Mouse (Mus musculus): ENCODE measurements around the gene 2700097O09Rik. TPM values are rescaled to one million over a fixed set of nuclear protein-coding genes. Genes with fewer than 3 reads are reported as not detected.

Gene 2700097O09Rik
- total and polyA plus RNA-seq, 3 experiments, result 14.6 to 18.3 TPM; not detected in 1

DNA sequence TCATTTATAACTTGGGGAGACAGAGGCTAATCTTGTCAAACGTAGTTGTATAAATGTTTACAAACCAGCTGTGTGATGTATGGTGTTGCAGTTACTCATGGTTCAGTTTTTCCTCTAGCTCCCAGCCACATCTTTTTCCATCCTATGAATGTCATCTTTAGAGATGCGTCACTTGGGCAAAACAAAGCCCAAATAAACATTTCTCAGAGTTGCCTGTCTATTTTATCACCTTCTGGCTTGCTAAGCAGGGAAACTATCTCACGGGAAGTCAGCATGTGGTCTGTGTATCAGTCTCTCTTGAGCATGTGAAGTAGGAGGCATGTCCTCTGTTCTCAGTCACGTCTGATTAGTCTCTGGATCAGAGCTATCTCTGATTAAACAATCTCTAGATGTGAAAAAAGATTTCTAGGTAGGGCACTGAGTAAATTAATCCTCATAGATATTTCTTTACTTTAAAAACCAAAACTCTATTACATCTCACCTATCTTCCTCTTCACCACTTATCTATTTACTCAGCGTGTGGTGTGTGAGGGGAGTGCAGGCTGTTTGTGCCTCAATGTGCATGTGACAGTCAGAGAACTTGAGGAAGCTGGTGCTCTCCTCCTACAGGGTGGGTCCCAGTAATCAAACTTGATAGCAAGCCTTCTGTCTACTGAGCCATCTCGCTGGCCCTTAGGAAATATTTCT, 19.6 kb downstream of the 2700097O09Rik start (continued):
- peak; percentile 81 for TF ChIP-seq RCOR1 (IDR thresholded peaks at IDR 0.05; ENCODE audit: low read depth, low read length)
- no peak for TF ChIP-seq ZKSCAN1 (IDR thresholded peaks at IDR 0.05; ENCODE audit: low read depth, low read length)
- TF ChIP-seq RAD21 (IDR thresholded peaks at IDR 0.05; ENCODE audit: low read depth, low read length), result no peak
- no peak for TF ChIP-seq SMC3 (IDR thresholded peaks at IDR 0.05; ENCODE audit: low read depth, low read length)
- TF ChIP-seq CTCF (IDR thresholded peaks at IDR 0.05 in 2 of 3, conservative IDR thresholded peaks at IDR 0.05 in 1 of 3; ENCODE audit: control insufficient read depth in 1 of 3, insufficient read depth in 1 of 3, low read depth in 2 of 3, low read length in 3 of 3, poor library complexity in 1 of 3, severe bottlenecking in 1 of 3), result 0 out of 6 replicates have a peak, but pooled peaks of 1 of the 3 experiments have one; percentile 12
- TF ChIP-seq MXI1 (IDR thresholded peaks at IDR 0.05; ENCODE audit: low read depth, low read length), result peak; percentile 91
- TF ChIP-seq SIN3A (IDR thresholded peaks at IDR 0.05; ENCODE audit: low read length), result peak; percentile 82
- TF ChIP-seq MEF2A (IDR thresholded peaks at IDR 0.05; ENCODE audit: extremely low read depth, insufficient replicate concordance, low read depth, low read length, poor library complexity, severe bottlenecking), result no peak
- TF ChIP-seq JUND (IDR thresholded peaks at IDR 0.05; ENCODE audit: low read depth, low read length), result no peak
- peak; percentile 80 for TF ChIP-seq MYC (IDR thresholded peaks at IDR 0.05; ENCODE audit: low read depth, low read length)

DNA sequence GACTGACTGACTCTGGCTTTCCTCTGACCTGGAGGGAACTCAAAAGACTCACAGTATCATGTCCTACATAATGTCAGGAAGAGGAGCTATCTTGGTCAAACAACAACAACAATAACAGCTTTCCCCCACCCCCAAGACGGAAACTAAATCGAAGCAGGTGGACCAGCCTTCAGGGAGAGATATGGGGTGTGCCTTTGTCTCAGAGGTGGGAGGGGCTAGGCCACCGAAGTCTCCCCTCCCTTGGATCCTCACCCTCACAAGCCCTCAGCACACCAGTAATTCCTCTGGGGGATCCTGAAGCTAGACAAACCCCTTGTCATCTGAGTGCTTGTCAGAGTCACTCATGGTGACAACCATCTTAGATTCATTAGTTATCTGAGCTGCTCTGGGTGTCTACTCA, 20.1 kb downstream of the 2700097O09Rik start:
- Histone ChIP-seq H3K36me3 (ENCODE audit: control insufficient read depth in 1 of 2, insufficient read depth in 2 of 2, low read length in 2 of 2) (peaks cover 0 to 51% of the 10 kb centered on the region in 2 experiments; a peak in 3 of 4 replicates), H3K4me3 (ENCODE audit: control insufficient read depth in 1 of 2, insufficient read depth in 1 of 2, low read depth in 2 of 2, low read length in 2 of 2) (no peak overlapping the region), H3K4me1 (ENCODE audit: control insufficient read depth in 1 of 2, insufficient read depth in 2 of 2, low read length in 2 of 2) (peaks cover 33 to 36% of the 10 kb centered on the region in 2 experiments), H3K27ac (ENCODE audit: control insufficient read depth, low read depth, low read length) (peak overlapping the region; percentile 74), H3K27me3 (ENCODE audit: control insufficient read depth in 1 of 2, insufficient read depth in 2 of 2, low read length in 2 of 2) (no peaks in the 10 kb centered on the region), H3K79me2 (ENCODE audit: control insufficient read depth, insufficient read depth, low read length, poor library complexity) (0 out of 2 replicates have a peak, but pooled peaks cover 1% of the 10 kb centered on the region), H3K9ac (ENCODE audit: control insufficient read depth, low read depth, low read length, poor library complexity, severe bottlenecking) (peak overlapping the region; percentile 23; the same call in 1 of the 2 replicates), H3K9me3 (replicated peaks; ENCODE audit: insufficient read depth, low read length) (no peaks in the 10 kb centered on the region)
- peak; percentile 47 for DNase-seq (ENCODE audit: low read depth, low spot score)
- TF ChIP-seq JUND (IDR thresholded peaks at IDR 0.05; ENCODE audit: low read depth, low read length) (no peak), ZNF384 (IDR thresholded peaks at IDR 0.05; ENCODE audit: low read depth, low read length) (no peak), ZKSCAN1 (IDR thresholded peaks at IDR 0.05; ENCODE audit: low read depth, low read length) (no peak), SMC3 (IDR thresholded peaks at IDR 0.05; ENCODE audit: low read depth, low read length) (no peak), TCF12 (IDR thresholded peaks at IDR 0.05; ENCODE audit: low read depth, low read length) (peak; percentile 42; the same call in 1 of the 2 replicates), TAL1 (IDR thresholded peaks at IDR 0.05; ENCODE audit: low read length) (no peak)

DNA sequence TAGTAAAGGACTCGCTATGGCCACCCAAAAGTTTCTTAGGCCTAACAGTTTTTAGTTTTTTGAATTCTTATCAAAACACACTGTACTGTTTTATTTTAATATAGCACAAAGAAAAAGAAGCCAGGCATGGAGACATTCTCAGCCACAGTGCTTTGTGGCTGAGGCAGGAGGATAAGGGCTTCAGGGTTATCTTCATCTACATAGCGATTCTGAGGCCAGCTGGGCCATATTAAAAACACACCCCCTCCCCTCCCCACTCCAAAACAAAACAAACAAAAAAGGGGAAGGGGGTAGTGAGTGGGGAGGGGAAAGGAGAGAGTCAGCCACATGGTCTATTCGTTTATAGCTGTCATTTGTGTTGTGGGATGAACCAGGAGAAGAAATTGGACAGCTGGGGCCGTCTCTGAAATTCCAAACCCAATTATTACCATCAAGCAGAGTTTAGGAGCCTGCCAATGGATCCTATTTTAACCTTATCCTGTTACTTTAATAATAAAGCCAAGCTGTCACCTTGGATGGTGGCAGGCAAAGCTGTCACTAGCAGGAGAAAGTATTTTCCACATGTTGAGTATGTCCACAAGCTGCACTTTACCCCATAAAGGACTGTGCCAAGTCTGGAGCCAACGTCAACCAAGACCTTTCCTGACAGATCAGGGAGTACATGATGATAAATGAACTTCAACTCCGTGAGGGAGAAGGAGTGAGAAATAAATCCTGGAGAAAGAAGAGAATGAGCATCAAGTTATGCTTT, 20.9 kb downstream of the 2700097O09Rik start:
- Histone ChIP-seq H3K27me3 (ENCODE audit: control insufficient read depth in 1 of 2, insufficient read depth in 2 of 2, low read length in 2 of 2) (no peaks in the 10 kb centered on the region), H3K9ac (ENCODE audit: control insufficient read depth, low read depth, low read length, poor library complexity, severe bottlenecking) (peak overlapping the region; percentile 5; the same call in 1 of the 2 replicates), H3K9me3 (replicated peaks; ENCODE audit: insufficient read depth, low read length) (no peaks in the 10 kb centered on the region), H3K27ac (ENCODE audit: control insufficient read depth, low read depth, low read length) (peak overlapping the region; percentile 74), H3K79me2 (ENCODE audit: control insufficient read depth, insufficient read depth, low read length, poor library complexity) (0 out of 2 replicates have a peak, but pooled peaks cover 1% of the 10 kb centered on the region), H3K4me3 (ENCODE audit: control insufficient read depth in 1 of 2, insufficient read depth in 1 of 2, low read depth in 2 of 2, low read length in 2 of 2) (no peak overlapping the region), H3K36me3 (ENCODE audit: control insufficient read depth in 1 of 2, insufficient read depth in 2 of 2, low read length in 2 of 2) (peaks cover 0 to 51% of the 10 kb centered on the region in 2 experiments; a peak in 3 of 4 replicates), H3K4me1 (ENCODE audit: control insufficient read depth in 1 of 2, insufficient read depth in 2 of 2, low read length in 2 of 2) (peaks cover 33 to 38% of the 10 kb centered on the region in 2 experiments)
- TF ChIP-seq SIN3A (IDR thresholded peaks at IDR 0.05; ENCODE audit: low read length) (peak; percentile 39), POLR2A (IDR thresholded peaks at IDR 0.05; ENCODE audit: control insufficient read depth in 1 of 2, insufficient read depth in 1 of 2, low read depth in 1 of 2, low read length in 2 of 2, poor library complexity in 1 of 2) (no peak), TCF12 (IDR thresholded peaks at IDR 0.05; ENCODE audit: low read depth, low read length) (peak; percentile 63), HCFC1 (IDR thresholded peaks at IDR 0.05; ENCODE audit: low read depth, low read length) (no peak), E2F4 (IDR thresholded peaks at IDR 0.05; ENCODE audit: borderline replicate concordance, low read depth, low read length) (no peak), GABPA (IDR thresholded peaks at IDR 0.05; ENCODE audit: low read depth, low read length) (no peak), ETS1 (IDR thresholded peaks at IDR 0.05; ENCODE audit: low read depth, low read length) (peak; percentile 76; the same call in 1 of the 2 replicates), RCOR1 (IDR thresholded peaks at IDR 0.05; ENCODE audit: low read depth, low read length) (0 out of 2 replicates have a peak, but pooled peaks have one; percentile 41), ZNF384 (IDR thresholded peaks at IDR 0.05; ENCODE audit: low read depth, low read length) (no peak), MAZ (IDR thresholded peaks at IDR 0.05; ENCODE audit: low read depth, low read length) (peak; percentile 66; the same call in 1 of the 2 replicates), GATA1 (IDR thresholded peaks at IDR 0.05; ENCODE audit: low read depth, low read length) (0 out of 2 replicates have a peak, but pooled peaks have one; percentile 38), TAL1 (IDR thresholded peaks at IDR 0.05; ENCODE audit: low read length) (peak; percentile 49), MXI1 (IDR thresholded peaks at IDR 0.05; ENCODE audit: low read depth, low read length) (peak; percentile 34; the same call in 1 of the 2 replicates), MYB (IDR thresholded peaks at IDR 0.05; ENCODE audit: low read depth, low read length) (no peak), ELF1 (IDR thresholded peaks at IDR 0.05; ENCODE audit: low read depth, low read length) (no peak), EP300 (IDR thresholded peaks at IDR 0.05; ENCODE audit: low read depth in 1 of 2, low read length in 2 of 2) (peak in 1 of 2 experiments; percentile 49; a peak in 2 of 4 replicates), NELFE (IDR thresholded peaks at IDR 0.05; ENCODE audit: low read depth, low read length) (no peak)
- DNase-seq (ENCODE audit: low read depth, low spot score), result no peak

All from MEL (cell line).